Mouse (Mus musculus) limb, embryonic 11.5 days (tissue): ENCODE measurements at regions not wholly inside any gene's neighbourhood (a gene's known extent, or its start where the extent isn't known, plus 50 kb on each side); places are given as distances from the start of the nearest gene placed in this dataset.

ENCODE experiments used
- ATAC-seq: fragments of 200-750 bp; cut with Nextera tagmentation; 2 replicates; pipeline ENCODE4 v1.8.0; 2017; ENCODE audit warnings: low read depth; ENCODE audit not compliant: insufficient number of reproducible peaks, low FRiP score, low TSS enrichment
- DNase-seq: peaks from one replicate; pipeline ENCODE4 v3.0.0-alpha.2; 2015; ENCODE audit warnings: low spot score
- H3K27ac ChIP-seq: fragments of 300-500 bp; sonication (generic); replicated peaks from 2 replicates; pipeline ENCODE4 v1.5.1; 2014; ENCODE audit warnings: low read depth, mild to moderate bottlenecking, low read length
- H3K27me3 ChIP-seq: fragments of 300-500 bp; sonication (generic); 2 replicates; pipeline ENCODE4 v1.6.1; 2014; ENCODE audit warnings: mild to moderate bottlenecking, low read length, mixed read lengths; ENCODE audit not compliant: control insufficient read depth, insufficient read depth
- H3K36me3 ChIP-seq: fragments of 300-500 bp; sonication (generic); 2 replicates; pipeline ENCODE4 v1.6.1; 2014; ENCODE audit warnings: mild to moderate bottlenecking, low read length, moderate library complexity, mixed read lengths; ENCODE audit not compliant: control insufficient read depth, insufficient read depth
- H3K4me1 ChIP-seq: fragments of 300-500 bp; sonication (generic); 2 replicates; pipeline ENCODE4 v1.6.1; 2014; ENCODE audit warnings: low read length, mixed read lengths; ENCODE audit not compliant: control insufficient read depth, insufficient read depth
- H3K4me2 ChIP-seq: fragments of 300-500 bp; sonication (generic); 2 replicates; pipeline ENCODE4 v1.6.1; 2014; ENCODE audit warnings: low read depth, mild to moderate bottlenecking, moderate library complexity; ENCODE audit not compliant: severe bottlenecking
- H3K4me3 ChIP-seq: fragments of 300-500 bp; sonication (generic); 2 replicates; pipeline ENCODE4 v1.5.1; 2014; ENCODE audit warnings: low read depth, low read length
- H3K9ac ChIP-seq: fragments of 300-500 bp; sonication (generic); 2 replicates; pipeline ENCODE4 v1.6.1; 2014; ENCODE audit warnings: mild to moderate bottlenecking, low read length
- H3K9me3 ChIP-seq: fragments of 300-500 bp; sonication (generic); 2 replicates; pipeline ENCODE4 v1.6.1; 2016; ENCODE audit warnings: low read length; ENCODE audit not compliant: control insufficient read depth
- WGBS: fragments of 180-500 bp; shearing (Covaris S2); extraction: QIAGEN DNeasy Blood & Tissue Kit; methylation state at CpG from one replicate; pipeline ENCODE4 v1.1.7; 2014; 5-methylcytosine and 5-hydroxymethylcytosine counted together

GRCm38 (mm10) chr1:144308313-144308712 is 59.3 kb upstream of the Rgs1 start:
- Histone ChIP-seq H3K4me1 (no peaks in the 10 kb centered on the region), H3K27me3 (no peaks in the 10 kb centered on the region), H3K4me3 (no peak overlapping the region), H3K36me3 (no peaks in the 10 kb centered on the region), H3K27ac (no peak overlapping the region), H3K9ac (no peak overlapping the region), H3K9me3 (no peaks in the 10 kb centered on the region), H3K4me2 (no peak overlapping the region)
- WGBS = 90% methylated on average over 5 of the region's 5 CpGs
- DNase-seq (no peak), ATAC-seq (no peak)

- Histone ChIP-seq H3K27me3 (no peaks in the 10 kb centered on the region), H3K9ac (no peak overlapping the region), H3K4me2 (no peak overlapping the region), H3K4me3 (no peak overlapping the region), H3K4me1 (no peaks in the 10 kb centered on the region), H3K27ac (no peak overlapping the region), H3K9me3 (no peaks in the 10 kb centered on the region), H3K36me3 (no peaks in the 10 kb centered on the region)
- no peak for DNase-seq
- 94% methylated on average over 2 of the region's 2 CpGs for WGBS
- no peak for ATAC-seq
These were observed 58.8 kb upstream of the Rgs1 start for GRCm38 (mm10) chr1:144307854-144308285.

- no peaks in the 10 kb centered on the region for H3K4me1 ChIP-seq
- WGBS = 81% methylated on average over 7 of the region's 7 CpGs
- H3K4me2 ChIP-seq = no peak overlapping the region
- H3K36me3 ChIP-seq = no peaks in the 10 kb centered on the region
- ATAC-seq (no peak), DNase-seq (no peak)
- no peaks in the 10 kb centered on the region for H3K27me3 ChIP-seq
- no peaks in the 10 kb centered on the region for H3K9me3 ChIP-seq
- H3K27ac ChIP-seq = no peak overlapping the region
- H3K4me3 ChIP-seq = no peak overlapping the region
- no peak overlapping the region for H3K9ac ChIP-seq
These were observed 58.2 kb upstream of the Rgs1 start for GRCm38 (mm10) chr1:144307017-144307853.

GRCm38 (mm10) chr1:144306284-144306683 is 57.2 kb upstream of the Rgs1 start:
- H3K4me2 ChIP-seq = no peak overlapping the region
- no peaks in the 10 kb centered on the region for H3K9me3 ChIP-seq
- H3K4me1 ChIP-seq = no peaks in the 10 kb centered on the region
- 52% methylated on average over 2 of the region's 2 CpGs for WGBS
- H3K9ac ChIP-seq = no peak overlapping the region
- H3K27me3 ChIP-seq = no peaks in the 10 kb centered on the region
- DNase-seq = no peak
- no peak for ATAC-seq
- no peak overlapping the region for H3K27ac ChIP-seq
- no peak overlapping the region for H3K4me3 ChIP-seq
- no peaks in the 10 kb centered on the region for H3K36me3 ChIP-seq

- Histone ChIP-seq H3K9me3 (no peaks in the 10 kb centered on the region), H3K4me3 (no peak overlapping the region), H3K4me1 (no peaks in the 10 kb centered on the region), H3K27ac (no peak overlapping the region), H3K27me3 (no peaks in the 10 kb centered on the region), H3K36me3 (no peaks in the 10 kb centered on the region), H3K9ac (no peak overlapping the region), H3K4me2 (no peak overlapping the region)
- ATAC-seq (no peak), DNase-seq (no peak)
- 92% methylated on average over 2 of the region's 2 CpGs for WGBS
These were observed 51.6 kb upstream of the Rgs1 start for GRCm38 (mm10) chr1:144300670-144301069.
